ENCODE assay signal across 9 mouse cellular contexts in genomic region chr8:93570186-93570530, GRCm38 (mm10). TPM values are rescaled to one million over a fixed set of nuclear protein-coding genes. Genes with fewer than 3 reads are reported as not detected.
DNase-seq lines count a peak whose midpoint lies in the region; TF ChIP-seq lines count a peak whose summit lies in the region.
"Had no signal": no experiment of that assay in that cellular context is flagged by ENCODE, and none has a peak within 500 bp of the region (broad histone marks: within the 10 kb centered on the region; RNA-seq: fewer than 3 reads in every experiment).

No protein-coding gene starts in this region.

- no peaks in the 10 kb centered on the region for H3K36me3 ChIP-seq in spleen, adult 2 months (ENCODE audit: control insufficient read depth, insufficient read depth, low read length)

- intact Hi-C loops in gastrocnemius, adult 2 months (cut with DNase I) = no loop called here
- intact Hi-C loops in gastrocnemius, postnatal 36 days (cut with DNase I) = no loop called here

- H3K4me3 ChIP-seq in gastrocnemius, adult 2 months = peak overlapping the region; percentile 55
- no peak overlapping the region for H3K4me3 ChIP-seq in spleen, adult 2 months (ENCODE audit: extremely low read depth, insufficient read depth, insufficient read length)

- TF ChIP-seq CTCF in gastrocnemius, adult 2 months (IDR thresholded peaks at IDR 0.05) = no peak
- TF ChIP-seq CTCF in spleen, adult 2 months (IDR thresholded peaks at IDR 0.05; ENCODE audit: extremely low read depth, insufficient read depth, insufficient read length, insufficient replicate concordance) = no peak

- TF ChIP-seq POLR2A in spleen, adult 2 months (IDR thresholded peaks at IDR 0.05; ENCODE audit: low read depth, low read length) = no peak

- no peaks in the 10 kb centered on the region for H3K4me1 ChIP-seq in spleen, adult 2 months (ENCODE audit: control insufficient read depth, insufficient read depth, insufficient read length)

- H3K27ac ChIP-seq in gastrocnemius, adult 2 months = peak overlapping the region; percentile 95
- H3K27ac ChIP-seq in spleen, adult 2 months (ENCODE audit: insufficient read depth, low read length) = 0 out of 2 replicates have a peak overlapping the region, but pooled peaks have one; percentile 14

- peak; percentile 27 for DNase-seq in gastrocnemius, adult 2 months
- no peak for DNase-seq in gastrocnemius, postnatal 36 days
- no peak for DNase-seq in spleen, adult 2 months (ENCODE audit: low read depth in 1 of 2, low spot score in 2 of 2)
- DNase-seq in spleen, adult 18-20 months = no peak
- peak; percentile 60 to 61 for DNase-seq in left cerebral cortex, adult 9 months (ENCODE audit: low spot score in 2 of 2)
- DNase-seq in adrenal gland, postnatal 14 days = no peak
- DNase-seq in gastrocnemius, postnatal 4 days (ENCODE audit: low spot score in 2 of 2) = no peak
- DNase-seq in spleen, postnatal 4 days (ENCODE audit: low spot score in 2 of 2) = no peak
- DNase-seq: B cell, adult 2 months had no signal

- H3K27me3 ChIP-seq in spleen, adult 2 months (ENCODE audit: control insufficient read depth, insufficient read depth, low read length) = no peaks in the 10 kb centered on the region

- 4% methylated on average over 2 of the region's 2 CpGs for WGBS in spleen, adult 2 months

RNA-seq across cellular contexts. Expression of gene Ces5a, which starts 34.5 kb away (rescaled TPM):
- total RNA-seq in gastrocnemius, adult 2 months (2021) = under 1 TPM; 0.42 to 0.71 TPM
- total RNA-seq in gastrocnemius, postnatal 36 days (2021) = under 1 TPM in 1 of 2 experiments, not detected in 1; 0.77 TPM
- 0.08 TPM in 1 of 2 replicates, not detected in the other for polyA plus RNA-seq in spleen, adult 2 months (2012; rRNA removed)
- not detected in 2 replicates for total RNA-seq in adrenal gland, postnatal 14 days (2021)
- 1 to 10 TPM in 1 of 2 experiments, under 1 TPM in 1; 0.74 to 1.2 TPM for total RNA-seq in gastrocnemius, postnatal 4 days (2021)

Comparison
In these comparisons a context has a peak if more than half of its experiments do, and no peak if none do; other contexts are left out.
1. DNase-seq: peak in gastrocnemius, adult 2 months (single experiment) and left cerebral cortex, adult 9 months (2 of 2); none in gastrocnemius, postnatal 36 days (0 of 2), spleen, adult 2 months (0 of 2), spleen, adult 18-20 months (0 of 2), adrenal gland, postnatal 14 days (single experiment), gastrocnemius, postnatal 4 days (0 of 2) and spleen, postnatal 4 days (0 of 2).